In genomic region chr7:133112351-133112831, GRCm38 (mm10) we compare ENCODE assay signal across 10 mouse cellular contexts. TPM values are rescaled to one million over a fixed set of nuclear protein-coding genes. Genes with fewer than 3 reads are reported as not detected.
DNase-seq lines count a peak whose midpoint lies in the region; ATAC-seq and TF ChIP-seq lines count a peak whose summit lies in the region.
"Had no signal": no experiment of that assay in that cellular context is flagged by ENCODE, and none has a peak within 500 bp of the region (broad histone marks: within the 10 kb centered on the region; RNA-seq: fewer than 3 reads in every experiment).

No protein-coding gene starts in this region.

- H3K4me1 ChIP-seq in limb, embryonic 15.5 days, result peaks cover 73% of the 10 kb centered on the region
- H3K4me1 ChIP-seq in limb, embryonic 10.5 days, result peaks cover 70% of the 10 kb centered on the region
- H3K4me1 ChIP-seq in hindbrain, embryonic 13.5 days (replicated peaks), result peaks cover 81% of the 10 kb centered on the region
- peaks cover 43% of the 10 kb centered on the region for H3K4me1 ChIP-seq in liver, embryonic 11.5 days (replicated peaks; ENCODE audit: control insufficient read depth, insufficient read depth, low read length)
- H3K4me1 ChIP-seq in midbrain, postnatal 0 days (ENCODE audit: insufficient read depth, low read length), result peaks cover 4% of the 10 kb centered on the region; the same call in 1 of the 2 replicates

- peak overlapping the region; percentile 47 for H3K27ac ChIP-seq in limb, embryonic 15.5 days
- H3K27ac ChIP-seq in limb, embryonic 10.5 days, result no peak overlapping the region; the same call in 1 of the 2 replicates
- no peak overlapping the region for H3K27ac ChIP-seq in hindbrain, embryonic 13.5 days
- no peak overlapping the region for H3K27ac ChIP-seq in liver, embryonic 11.5 days (ENCODE audit: low read depth, low read length)
- H3K27ac ChIP-seq in midbrain, postnatal 0 days (ENCODE audit: low read depth, low read length), result no peak overlapping the region
- H3K27ac ChIP-seq: liver, embryonic 13.5 days had no signal

- no peak for DNase-seq in limb, embryonic 10.5 days (ENCODE audit: low spot score)
- peak; percentile 96 for DNase-seq in ZHBTc4 (ENCODE audit: low read depth, low spot score)
- peak; percentile 44 for DNase-seq in mesoderm, embryonic 11.5 days (ENCODE audit: low read depth, low spot score)
- DNase-seq in liver, embryonic 11.5 days (ENCODE audit: low spot score), result no peak
- no peak for DNase-seq in midbrain, postnatal 0 days (ENCODE audit: low spot score)
- DNase-seq in c-Kit-positive CD71-positive TER-119-positive erythroid progenitor cells, embryonic 14.5 days (ENCODE audit: low spot score), result no peak
- DNase-seq: cerebellum, adult 18-20 months; liver, embryonic 13.5 days had no signal

- WGBS in limb, embryonic 15.5 days, result 34% methylated on average over 6 of the region's 6 CpGs
- WGBS in limb, embryonic 10.5 days, result 33% methylated on average over 6 of the region's 6 CpGs
- WGBS in hindbrain, embryonic 13.5 days, result 9% methylated on average over 6 of the region's 6 CpGs
- WGBS in liver, embryonic 11.5 days, result 54% methylated on average over 6 of the region's 6 CpGs
- 20% methylated on average over 6 of the region's 6 CpGs for WGBS in midbrain, postnatal 0 days

- no peak for ATAC-seq in limb, embryonic 15.5 days (ENCODE audit: insufficient number of reproducible peaks, low FRiP score, low TSS enrichment, low read depth)
- no peak for ATAC-seq in hindbrain, embryonic 13.5 days (ENCODE audit: low FRiP score)
- no peak for ATAC-seq in liver, embryonic 11.5 days (replicated peaks; ENCODE audit: low FRiP score)
- no peak for ATAC-seq in midbrain, postnatal 0 days (ENCODE audit: low FRiP score)

- no peaks in the 10 kb centered on the region for H3K27me3 ChIP-seq in limb, embryonic 15.5 days
- H3K27me3 ChIP-seq in limb, embryonic 10.5 days (ENCODE audit: low read depth, poor library complexity, severe bottlenecking), result no peaks in the 10 kb centered on the region
- H3K27me3 ChIP-seq in hindbrain, embryonic 13.5 days, result no peaks in the 10 kb centered on the region
- no peaks in the 10 kb centered on the region for H3K27me3 ChIP-seq in liver, embryonic 11.5 days (replicated peaks; ENCODE audit: control insufficient read depth, insufficient read depth, low read length)
- no peaks in the 10 kb centered on the region for H3K27me3 ChIP-seq in midbrain, postnatal 0 days (ENCODE audit: insufficient read depth, low read length)
- H3K27me3 ChIP-seq: liver, embryonic 13.5 days had no signal

- H3K4me3 ChIP-seq in limb, embryonic 15.5 days, result no peak overlapping the region
- H3K4me3 ChIP-seq in limb, embryonic 10.5 days, result no peak overlapping the region
- no peak overlapping the region for H3K4me3 ChIP-seq in hindbrain, embryonic 13.5 days
- no peak overlapping the region for H3K4me3 ChIP-seq in liver, embryonic 11.5 days (ENCODE audit: low read depth, low read length)
- no peak overlapping the region for H3K4me3 ChIP-seq in midbrain, postnatal 0 days (ENCODE audit: low read depth, low read length)
- H3K4me3 ChIP-seq: liver, embryonic 13.5 days had no signal

- H3K36me3 ChIP-seq in limb, embryonic 15.5 days, result no peaks in the 10 kb centered on the region
- peaks cover 35% of the 10 kb centered on the region for H3K36me3 ChIP-seq in limb, embryonic 10.5 days
- H3K36me3 ChIP-seq in hindbrain, embryonic 13.5 days, result no peaks in the 10 kb centered on the region
- no peaks in the 10 kb centered on the region for H3K36me3 ChIP-seq in liver, embryonic 11.5 days (ENCODE audit: control insufficient read depth, insufficient read depth, low read length)
- no peaks in the 10 kb centered on the region for H3K36me3 ChIP-seq in midbrain, postnatal 0 days (ENCODE audit: insufficient read depth, low read length)
- H3K36me3 ChIP-seq: liver, embryonic 13.5 days had no signal

- no peaks in the 10 kb centered on the region for H3K9me3 ChIP-seq in limb, embryonic 15.5 days
- no peaks in the 10 kb centered on the region for H3K9me3 ChIP-seq in limb, embryonic 10.5 days (replicated peaks)
- no peaks in the 10 kb centered on the region for H3K9me3 ChIP-seq in hindbrain, embryonic 13.5 days
- H3K9me3 ChIP-seq in liver, embryonic 11.5 days (ENCODE audit: control insufficient read depth, low read length), result no peaks in the 10 kb centered on the region
- no peaks in the 10 kb centered on the region for H3K9me3 ChIP-seq in midbrain, postnatal 0 days (ENCODE audit: low read length)
- H3K9me3 ChIP-seq: liver, embryonic 13.5 days had no signal

- no peak overlapping the region for H3K4me2 ChIP-seq in limb, embryonic 15.5 days
- no peak overlapping the region for H3K4me2 ChIP-seq in hindbrain, embryonic 13.5 days
- no peak overlapping the region for H3K4me2 ChIP-seq in liver, embryonic 11.5 days
- no peak overlapping the region for H3K4me2 ChIP-seq in midbrain, postnatal 0 days (ENCODE audit: low read depth, low read length, poor library complexity, severe bottlenecking)
- H3K4me2 ChIP-seq: liver, embryonic 13.5 days had no signal

- H3K9ac ChIP-seq in limb, embryonic 15.5 days, result no peak overlapping the region
- H3K9ac ChIP-seq in hindbrain, embryonic 13.5 days, result 0 out of 2 replicates have a peak overlapping the region, but pooled peaks have one; percentile 13
- H3K9ac ChIP-seq in liver, embryonic 11.5 days (ENCODE audit: low read depth, low read length), result no peak overlapping the region
- H3K9ac ChIP-seq in midbrain, postnatal 0 days (replicated peaks; ENCODE audit: low read length, poor library complexity, severe bottlenecking), result no peak overlapping the region
- H3K9ac ChIP-seq: liver, embryonic 13.5 days had no signal

- TF ChIP-seq CTCF in midbrain, postnatal 0 days (IDR thresholded peaks at IDR 0.05), result no peak

RNA-seq across cellular contexts. Expression of gene Fgfr2, which starts 10.8 kb away (rescaled TPM):
- 97.8 and 101 TPM in 2 replicates for polyA plus RNA-seq in limb, embryonic 15.5 days (2015; fragmentation: Nextera tagmentation; extraction: Ambion mirVana)
- 47.7 and 64.4 TPM in 2 replicates for polyA plus RNA-seq in limb, embryonic 10.5 days (2016; fragmentation: Nextera tagmentation; extraction: Ambion mirVana)
- 26.3 and 33.9 TPM in 2 replicates for polyA plus RNA-seq in hindbrain, embryonic 13.5 days (2015; fragmentation: Nextera tagmentation; extraction: Ambion mirVana)
- polyA plus RNA-seq in liver, embryonic 11.5 days (2014; fragmentation: Nextera tagmentation; extraction: Ambion mirVana), result 30.0 and 32.6 TPM in 2 replicates
- total RNA-seq in midbrain, postnatal 0 days (2014; rRNA removed), result 32.6 and 37.2 TPM in 2 replicates
- polyA plus RNA-seq in midbrain, postnatal 0 days (2015; fragmentation: Nextera tagmentation; extraction: Ambion mirVana), result 10.7 and 12.1 TPM in 2 replicates

RNA-seq across cellular contexts. Expression of gene Ctbp2, which starts 11.8 kb away (rescaled TPM):
- polyA plus RNA-seq in limb, embryonic 15.5 days (2015; fragmentation: Nextera tagmentation; extraction: Ambion mirVana), result 47.4 and 56.3 TPM in 2 replicates
- 145 TPM in 2 replicates for polyA plus RNA-seq in limb, embryonic 10.5 days (2016; fragmentation: Nextera tagmentation; extraction: Ambion mirVana)
- 82.8 and 85.6 TPM in 2 replicates for polyA plus RNA-seq in hindbrain, embryonic 13.5 days (2015; fragmentation: Nextera tagmentation; extraction: Ambion mirVana)
- polyA plus RNA-seq in liver, embryonic 11.5 days (2014; fragmentation: Nextera tagmentation; extraction: Ambion mirVana), result 42.7 and 47.9 TPM in 2 replicates
- 58.6 and 64.8 TPM in 2 replicates for total RNA-seq in midbrain, postnatal 0 days (2014; rRNA removed)
- 25.9 and 29.1 TPM in 2 replicates for polyA plus RNA-seq in midbrain, postnatal 0 days (2015; fragmentation: Nextera tagmentation; extraction: Ambion mirVana)

Comparison
In these comparisons a context has a peak if more than half of its experiments do, and no peak if none do; other contexts are left out.
1. DNase-seq: peak in ZHBTc4 (single experiment) and mesoderm, embryonic 11.5 days (single experiment); none in limb, embryonic 10.5 days (single experiment), liver, embryonic 11.5 days (single experiment), midbrain, postnatal 0 days (single experiment) and c-Kit-positive CD71-positive TER-119-positive erythroid progenitor cells, embryonic 14.5 days (single experiment).